Mouse (Mus musculus): ENCODE data around the gene Rab42.

GRCm38 (mm10) chr4:132261514-132262357 is 41.4 kb downstream of the Rab42 start, which contains the start of gene Gmeb1:
- TF ChIP-seq CTCF (IDR thresholded peaks at IDR 0.05; ENCODE audit: insufficient read depth, low read length) (no peak), POLR2A (IDR thresholded peaks at IDR 0.05; ENCODE audit: borderline replicate concordance, extremely low read depth, low read depth, low read length) (no peak)
